Mouse (Mus musculus) macrophage (primary cell): ENCODE results near the gene Pafah1b2. TPM values are rescaled to one million over a fixed set of nuclear protein-coding genes. Genes with fewer than 3 reads are reported as not detected.

ENCODE experiments used
- H3K27ac ChIP-seq: fragments of 350-480 bp; formaldehyde crosslinking; 2 replicates; pipeline ENCODE4 v1.9.0; 2021
- H3K36me3 ChIP-seq: fragments of 350-480 bp; formaldehyde crosslinking; 2 replicates; pipeline ENCODE4 v1.9.0; 2021; ENCODE audit errors: inconsistent target
- H3K4me3 ChIP-seq: fragments of 350-480 bp; formaldehyde crosslinking; 2 replicates; pipeline ENCODE4 v1.9.0; 2021; ENCODE audit errors: inconsistent target
- H3K79me2 ChIP-seq: fragments of 350-480 bp; formaldehyde crosslinking; 2 replicates; pipeline ENCODE4 v1.9.0; 2021; ENCODE audit errors: inconsistent target
- WGBS: methylation state at CpG from one replicate; pipeline ENCODE4 v1.1.7; 2026; ENCODE audit warnings: inconsistent platforms; ENCODE audit not compliant: missing documents; 5-methylcytosine and 5-hydroxymethylcytosine counted together
- polyA plus RNA-seq: library from polyadenylated mRNA; stranded (reverse); fragments of 250-400 nt; gene quantifications from 3 replicates; pipeline ENCODE4 v1.2.4, GENCODE M21; 2018; ENCODE audit warnings: inconsistent platforms

Pafah1b2 gene
- polyA plus RNA-seq, 1 experiment from 2014 or later, result 44.3 TPM

GRCm38 (mm10) chr9:45932571-45933415, 79.7 kb downstream of the Pafah1b2 start:
- Histone ChIP-seq H3K79me2 (no peaks in the 10 kb centered on the region), H3K27ac (no peak overlapping the region), H3K4me3 (no peak overlapping the region), H3K36me3 (peaks cover 11% of the 10 kb centered on the region)
- WGBS, result 83% methylated on average over 11 of the region's 11 CpGs

- Histone ChIP-seq H3K36me3 (peaks cover 19% of the 10 kb centered on the region), H3K4me3 (no peak overlapping the region), H3K79me2 (no peaks in the 10 kb centered on the region), H3K27ac (no peak overlapping the region)
- 0% methylated on average over 1 of the region's 1 CpGs for WGBS
Observed at GRCm38 (mm10) chr9:45931958-45932357, 80.5 kb downstream of the Pafah1b2 start.

- Histone ChIP-seq H3K79me2 (no peaks in the 10 kb centered on the region), H3K36me3 (peaks cover 37% of the 10 kb centered on the region), H3K4me3 (no peak overlapping the region), H3K27ac (no peak overlapping the region)
- WGBS, result 94% methylated on average over 5 of the region's 5 CpGs
Observed at GRCm38 (mm10) chr9:45929285-45929684, 83.2 kb downstream of the Pafah1b2 start.

- no peak overlapping the region for H3K4me3 ChIP-seq
- H3K36me3 ChIP-seq, result peaks cover 79% of the 10 kb centered on the region
- 91% methylated on average over 1 of the region's 1 CpGs for WGBS
- no peak overlapping the region for H3K27ac ChIP-seq
- H3K79me2 ChIP-seq, result no peaks in the 10 kb centered on the region
Observed at GRCm38 (mm10) chr9:45919895-45920294, 92.6 kb downstream of the Pafah1b2 start.

- Histone ChIP-seq H3K27ac (no peak overlapping the region), H3K36me3 (peaks cover 90% of the 10 kb centered on the region)
- WGBS, result 79% methylated on average over 5 of the region's 5 CpGs
Observed at GRCm38 (mm10) chr9:45917041-45917934, 95.2 kb downstream of the Pafah1b2 start.

GRCm38 (mm10) chr9:45915659-45916058, 96.8 kb downstream of the Pafah1b2 start:
- H3K27ac ChIP-seq, result no peak overlapping the region
- H3K36me3 ChIP-seq, result peaks cover 95% of the 10 kb centered on the region
- no peaks in the 10 kb centered on the region for H3K79me2 ChIP-seq
- 100% methylated on average over 2 of the region's 2 CpGs for WGBS
- H3K4me3 ChIP-seq, result no peak overlapping the region

More at GRCm38 (mm10) chr9:45917041-45917934, 95.2 kb downstream of the Pafah1b2 start:
- Histone ChIP-seq H3K79me2 (no peaks in the 10 kb centered on the region), H3K4me3 (no peak overlapping the region)

Other genes with a start within 250 kb of the Pafah1b2 start
- gene Cep164, start 184.0 kb downstream of the Pafah1b2 start, polyA plus RNA-seq, result 17.0 to 35.2 TPM (median 22.0 TPM) in 3 replicates
- gene Bace1, start 174.1 kb downstream of the Pafah1b2 start, polyA plus RNA-seq, result 2.6 to 4.8 TPM (median 4.1 TPM) in 3 replicates
- gene Pcsk7, start 106.2 kb downstream of the Pafah1b2 start, polyA plus RNA-seq, result 11.9 to 20.7 TPM (median 16.3 TPM) in 3 replicates
- gene Rnf214, start 105.8 kb downstream of the Pafah1b2 start, polyA plus RNA-seq, result 17.7 to 39.2 TPM (median 25.2 TPM) in 3 replicates
- gene Tagln, start 76.6 kb downstream of the Pafah1b2 start, polyA plus RNA-seq, result 0.29 to 2.3 TPM in 2 of 3 replicates, not detected in the other
- gene Sidt2, start 57.4 kb downstream of the Pafah1b2 start, polyA plus RNA-seq, result 48.8 to 139 TPM (median 91.4 TPM) in 3 replicates
- 23.4 to 34.1 TPM (median 27.7 TPM) in 3 replicates for gene Sik3, start 130 bp upstream of the Pafah1b2 start, polyA plus RNA-seq
- gene Apoa1, start 215.9 kb upstream of the Pafah1b2 start, polyA plus RNA-seq, result not detected in 3 replicates
- gene Apoc3, start 222.9 kb upstream of the Pafah1b2 start, polyA plus RNA-seq, result not detected in 3 replicates
- gene Apoa4, start 228.0 kb upstream of the Pafah1b2 start, polyA plus RNA-seq, result not detected in 3 replicates